Mouse (Mus musculus) cerebellum, postnatal 10 days (tissue): ENCODE data around the gene Olfr811.

Experiments
- DNase-seq, 2 experiments: peaks; one replicate each; pipeline ENCODE4 v3.0.0; 2021; ENCODE audit warnings: mixed read lengths in 2 of 2

The Olfr811 gene

GRCm38 (mm10) chr10:129804296-129804695, at the start of gene Olfr811:
Gene Olfr811, minus strand, starts transcription at chr10:129804396.
- DNase-seq, result no peak

DNA sequence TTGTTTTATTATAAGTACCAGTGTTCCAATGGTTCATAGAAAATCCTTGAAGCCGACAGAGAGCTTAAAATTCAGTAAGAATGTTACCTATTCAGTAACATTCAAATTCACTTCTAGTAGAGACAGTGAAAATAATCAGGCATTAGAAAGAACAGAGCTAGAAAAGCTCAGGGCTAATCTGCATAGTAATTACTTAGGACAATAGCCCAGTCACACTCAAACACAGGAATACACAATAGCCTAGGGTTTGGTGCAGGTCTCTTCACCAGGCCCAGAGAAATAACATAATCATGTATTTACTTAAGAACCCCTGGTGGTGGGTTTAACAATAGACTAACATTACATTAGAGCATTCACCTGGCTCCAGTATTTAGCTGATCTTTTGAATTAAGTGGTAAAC, 43.1 kb upstream of the Olfr811 start:
- DNase-seq, result no peak

DNA sequence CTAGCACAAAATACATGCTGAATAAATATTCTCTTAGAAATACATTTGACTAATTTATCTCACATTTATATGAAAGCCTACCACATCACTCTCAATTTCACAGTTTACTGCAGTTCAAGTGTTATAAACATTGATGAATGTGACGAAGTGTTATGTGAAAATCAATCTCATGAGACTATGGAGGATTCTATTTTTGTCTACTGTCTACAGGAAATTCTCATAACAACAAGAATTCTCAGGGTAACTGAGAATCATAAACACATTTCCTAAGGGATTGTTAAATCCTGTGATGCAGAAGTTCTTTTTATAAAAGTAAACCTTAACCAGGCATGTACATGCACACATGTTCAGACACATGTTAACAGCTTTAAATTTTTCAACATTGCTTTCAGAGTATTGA, 41.8 kb upstream of the Olfr811 start, which contains the start of gene Olfr812:
TSS of gene Olfr812 (minus strand) at position 101 of the 400 bp plus-strand sequence.
- DNase-seq, result no peak

DNA sequence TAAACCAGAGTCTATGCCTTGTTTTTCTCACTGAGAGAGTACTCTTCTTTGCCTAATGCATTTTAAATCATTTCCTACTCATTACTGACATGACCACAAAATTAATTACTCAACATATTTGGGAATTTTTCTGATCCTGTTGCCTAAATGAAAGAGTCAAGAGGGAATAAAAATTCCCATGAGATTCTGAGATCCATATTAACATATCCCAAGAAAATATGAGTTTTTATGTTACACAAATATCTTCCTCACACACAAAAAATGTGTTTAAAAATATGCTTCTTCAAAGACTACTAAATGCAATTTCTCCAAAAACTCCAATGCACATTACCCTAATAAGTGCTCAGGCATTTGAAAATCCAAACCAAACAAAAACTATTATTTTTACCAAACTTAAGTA, 9.4 kb downstream of the Olfr811 start, which contains the start of gene Olfr810:
TSS of gene Olfr810 (minus strand) at position 101 of the 400 bp plus-strand sequence.
- DNase-seq, result no peak

GRCm38 (mm10) chr10:129778123-129778522, 26.1 kb downstream of the Olfr811 start:
- no peak for DNase-seq

DNA sequence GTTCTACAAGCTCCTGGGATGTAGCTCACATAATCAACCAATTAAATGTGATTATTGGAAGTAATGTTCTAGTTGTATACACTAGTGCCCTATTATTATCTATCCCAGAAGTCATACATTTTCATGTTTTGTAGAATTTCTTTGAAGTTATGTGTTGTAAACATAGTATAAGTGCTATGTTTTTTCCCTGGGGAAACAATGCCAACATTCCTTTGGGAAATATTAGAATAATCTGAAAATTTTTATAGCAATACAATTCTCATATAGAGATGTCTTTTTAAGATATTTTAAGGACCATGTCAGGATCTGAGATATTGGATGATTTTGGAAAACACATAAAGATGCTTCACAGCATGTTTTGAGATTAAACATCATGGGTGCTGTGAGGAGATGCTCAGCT, 29.9 kb downstream of the Olfr811 start, which contains the start of gene Olfr809:
TSS of gene Olfr809 (plus strand) at position 301 of the 400 bp plus-strand sequence.
- no peak for DNase-seq

DNA sequence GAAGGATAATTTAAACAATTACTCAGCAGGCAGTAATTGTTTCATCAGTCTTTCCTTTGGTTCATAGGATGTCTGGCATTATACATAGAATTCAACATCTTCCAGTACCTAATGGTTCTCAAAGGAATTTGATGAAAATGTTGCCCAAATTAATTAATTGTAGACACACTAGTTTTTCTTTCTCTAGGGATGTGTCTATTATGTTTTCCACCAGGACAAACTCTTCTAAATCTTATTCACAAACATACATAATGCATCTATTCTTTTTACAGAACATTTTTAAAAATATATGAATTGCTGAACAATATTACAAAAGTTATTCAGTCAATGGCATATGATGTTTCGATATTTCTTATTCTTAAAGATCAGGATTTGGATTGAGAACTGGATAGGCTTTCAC, 39.0 kb downstream of the Olfr811 start, which contains the start of gene Olfr808:
TSS of gene Olfr808 (plus strand) at position 301 of the 400 bp plus-strand sequence.
- no peak for DNase-seq

- DNase-seq, result no peak
Measured at GRCm38 (mm10) chr10:129757693-129758092, 46.5 kb downstream of the Olfr811 start, which contains the start of gene Olfr807. Gene Olfr807, minus strand, starts transcription at chr10:129757793.
